Mouse (Mus musculus) forebrain, embryonic 16.5 days (tissue): ENCODE results near the gene Gm572. TPM values are rescaled to one million over a fixed set of nuclear protein-coding genes. Genes with fewer than 3 reads are reported as not detected.

ENCODE experiments used
- ATAC-seq: fragments of 200-750 bp; cut with Nextera tagmentation; 2 replicates; pipeline ENCODE4 v1.8.0; 2017; ENCODE audit warnings: mild to moderate bottlenecking, moderate library complexity
- H3K27ac ChIP-seq: fragments of 300-500 bp; sonication (generic); 2 replicates; pipeline ENCODE4 v1.5.1; 2014; ENCODE audit warnings: low read length, control low read depth
- H3K27me3 ChIP-seq: fragments of 300-500 bp; sonication (generic); replicated peaks from 2 replicates; pipeline ENCODE4 v1.6.1; 2014; ENCODE audit warnings: low read length; ENCODE audit not compliant: control insufficient read depth, insufficient read depth
- H3K36me3 ChIP-seq: fragments of 300-500 bp; sonication (generic); 2 replicates; pipeline ENCODE4 v1.6.1; 2014; ENCODE audit not compliant: control insufficient read depth, insufficient read depth
- H3K4me1 ChIP-seq: fragments of 300-500 bp; sonication (generic); replicated peaks from 2 replicates; pipeline ENCODE4 v1.6.1; 2014; ENCODE audit warnings: low read length; ENCODE audit not compliant: control insufficient read depth, insufficient read depth
- H3K4me2 ChIP-seq: fragments of 300-500 bp; sonication (generic); 2 replicates; pipeline ENCODE4 v1.6.1; 2014; ENCODE audit warnings: mild to moderate bottlenecking, low read length, control low read depth
- H3K4me3 ChIP-seq: fragments of 300-500 bp; sonication (generic); replicated peaks from 2 replicates; pipeline ENCODE4 v1.5.1; 2014; ENCODE audit warnings: mild to moderate bottlenecking, low read length, control low read depth
- H3K9ac ChIP-seq: fragments of 300-500 bp; sonication (generic); replicated peaks from 2 replicates; pipeline ENCODE4 v1.6.1; 2014; ENCODE audit warnings: low read depth, low read length, control low read depth
- H3K9me3 ChIP-seq: fragments of 300-500 bp; sonication (generic); 2 replicates; pipeline ENCODE4 v1.6.1; 2016; ENCODE audit warnings: low read length; ENCODE audit not compliant: control insufficient read depth
- WGBS: fragments of 180-500 bp; shearing (Covaris S2); extraction: QIAGEN DNeasy Blood & Tissue Kit; methylation state at CpG from one replicate; pipeline ENCODE4 v1.1.7; 2014; 5-methylcytosine and 5-hydroxymethylcytosine counted together
- polyA plus RNA-seq: library from polyadenylated mRNA; unstranded; fragments of >200 nt; fragmentation: Nextera tagmentation; extraction: Ambion mirVana; gene quantifications from 2 replicates; pipeline ENCODE4 v1.2.1, GENCODE M21; 2015

Gene Gm572
- not detected in 2 replicates for polyA plus RNA-seq

DNA sequence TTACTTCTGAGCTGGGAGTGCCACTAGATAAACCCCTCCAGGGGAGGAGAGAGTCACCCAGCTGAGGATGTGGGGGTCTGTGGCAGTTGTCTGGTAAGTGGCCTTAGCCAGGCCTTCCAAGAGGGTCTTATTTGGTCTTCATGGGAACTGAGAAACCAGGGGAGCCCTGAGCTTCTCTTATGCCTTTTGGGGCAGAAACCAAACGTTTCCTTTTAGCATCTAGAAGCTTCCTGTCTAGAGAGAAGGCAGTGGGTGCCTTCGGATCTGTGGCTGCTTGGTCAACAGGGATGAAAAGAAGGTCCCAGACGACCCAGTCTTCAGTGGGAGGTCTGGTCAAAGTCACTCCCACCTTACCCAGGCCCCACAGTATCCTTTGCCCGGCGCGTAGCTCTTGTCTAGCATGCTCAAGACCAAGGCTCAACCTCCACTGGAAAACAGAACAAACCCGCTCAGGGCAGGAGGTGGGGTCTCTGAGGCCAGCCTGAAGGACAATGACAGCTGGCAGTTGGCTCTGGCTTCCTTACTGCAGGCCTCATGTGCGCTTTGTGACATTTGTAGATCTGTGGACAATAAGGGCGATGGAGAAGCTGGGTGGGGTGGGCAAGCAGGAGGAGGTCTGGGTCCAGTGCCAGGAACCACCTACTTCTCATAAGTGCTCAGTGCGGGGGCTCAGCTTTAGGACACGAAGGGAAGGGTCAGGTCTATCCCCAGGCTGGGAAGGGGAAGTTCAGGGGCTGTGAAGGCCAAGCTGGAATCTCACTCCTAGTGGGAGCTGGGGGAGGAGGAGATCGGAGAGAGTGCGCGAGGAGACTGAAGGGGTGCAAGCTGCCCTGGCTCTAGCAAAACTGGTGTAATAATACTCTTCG, at the start of gene Gm572:
Gene Gm572, plus strand, starts transcription at position 27 of the 866 bp plus-strand sequence.
- H3K36me3 ChIP-seq, result no peaks in the 10 kb centered on the region
- H3K9me3 ChIP-seq, result no peaks in the 10 kb centered on the region
- H3K4me3 ChIP-seq, result no peak within 1 kb of the TSS
- H3K4me1 ChIP-seq, result peaks cover 5% of the 10 kb centered on the region; the same call in 1 of the 2 replicates
- 67% methylated on average over 15 of the region's 15 CpGs for WGBS
- no peak within 1 kb of the TSS for H3K27ac ChIP-seq
- H3K9ac ChIP-seq, result no peak within 1 kb of the TSS
- H3K27me3 ChIP-seq, result no peaks in the 10 kb centered on the region
- ATAC-seq, result no peak
- H3K4me2 ChIP-seq, result peak within 1 kb of the TSS; percentile 4

DNA sequence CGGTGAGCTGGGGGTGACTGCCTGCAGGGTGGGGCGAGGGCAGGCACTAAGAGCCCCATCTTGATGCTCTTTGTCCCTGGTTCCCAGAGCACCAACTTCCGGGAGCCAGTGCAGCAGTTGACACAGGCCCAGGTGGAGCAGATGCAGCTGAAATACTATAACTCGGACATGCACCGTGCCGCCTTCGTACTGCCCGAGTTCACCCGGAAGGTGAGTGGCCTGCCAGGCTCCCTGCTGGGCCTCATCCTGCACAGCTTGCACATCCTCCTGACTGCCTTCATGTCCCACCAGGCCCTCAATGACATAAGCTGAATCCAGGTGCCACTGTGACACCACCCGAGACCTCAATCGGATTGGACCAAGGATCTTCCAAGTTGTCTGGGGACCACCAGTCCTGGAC, 49.1 kb upstream of the Gm572 start:
- Histone ChIP-seq H3K4me1 (peaks cover 23% of the 10 kb centered on the region), H3K27ac (no peak overlapping the region), H3K9me3 (no peaks in the 10 kb centered on the region), H3K9ac (no peak overlapping the region), H3K4me2 (no peak overlapping the region), H3K27me3 (no peaks in the 10 kb centered on the region), H3K36me3 (peaks cover 11% of the 10 kb centered on the region), H3K4me3 (no peak overlapping the region)
- no peak for ATAC-seq
- WGBS, result 95% methylated on average over 11 of the region's 11 CpGs

DNA sequence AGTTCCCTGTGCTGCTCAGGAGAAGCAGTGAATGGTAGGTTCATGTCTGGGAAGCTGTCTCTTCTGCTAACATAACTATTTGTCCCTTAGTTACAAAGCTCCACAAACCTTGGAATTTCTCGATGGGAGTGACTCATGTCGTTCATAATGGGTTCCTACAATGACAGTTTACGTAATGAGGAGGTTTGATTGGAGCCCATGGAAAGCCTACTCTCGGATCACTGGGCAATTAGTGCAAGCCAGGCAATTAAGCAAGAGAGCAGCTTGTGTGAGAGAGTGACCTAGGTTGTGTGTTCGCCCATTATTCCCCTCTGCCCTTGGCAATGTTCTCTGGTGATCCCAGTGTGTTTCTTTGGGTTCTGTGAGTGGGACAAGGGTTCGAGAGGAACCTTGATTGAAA, 47.2 kb upstream of the Gm572 start:
- H3K4me2 ChIP-seq, result no peak overlapping the region
- no peak overlapping the region for H3K9ac ChIP-seq
- no peak overlapping the region for H3K27ac ChIP-seq
- WGBS, result 38% methylated on average over 6 of the region's 6 CpGs
- ATAC-seq, result no peak
- no peaks in the 10 kb centered on the region for H3K27me3 ChIP-seq
- no peaks in the 10 kb centered on the region for H3K9me3 ChIP-seq
- peaks cover 12% of the 10 kb centered on the region for H3K4me1 ChIP-seq
- H3K36me3 ChIP-seq, result peaks cover 11% of the 10 kb centered on the region
- no peak overlapping the region for H3K4me3 ChIP-seq

DNA sequence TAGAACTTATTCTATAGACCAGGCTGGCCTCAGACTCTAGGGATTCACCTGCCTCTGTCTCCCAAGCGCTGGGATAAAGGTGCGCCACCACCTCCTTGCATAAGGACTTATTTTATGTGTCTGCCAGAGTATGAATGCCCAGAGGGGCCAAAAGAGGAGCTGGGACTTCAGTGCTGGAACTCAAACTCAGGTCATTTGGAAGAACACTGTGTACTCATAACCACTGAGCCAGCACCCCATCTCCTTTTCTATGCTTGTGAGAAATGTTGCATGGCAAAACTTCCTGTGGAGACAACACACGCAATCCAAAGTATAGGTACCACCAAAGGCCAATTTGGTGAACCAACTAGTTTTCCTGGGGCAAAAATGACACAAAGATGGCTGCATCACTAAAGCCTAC, 46.4 kb upstream of the Gm572 start:
- Histone ChIP-seq H3K27me3 (no peaks in the 10 kb centered on the region), H3K4me2 (no peak overlapping the region), H3K27ac (no peak overlapping the region), H3K9ac (no peak overlapping the region), H3K4me3 (no peak overlapping the region), H3K4me1 (peaks cover 12% of the 10 kb centered on the region), H3K36me3 (peaks cover 11% of the 10 kb centered on the region), H3K9me3 (no peaks in the 10 kb centered on the region)
- WGBS, result 100% methylated on average over 3 of the region's 3 CpGs
- ATAC-seq, result no peak

DNA sequence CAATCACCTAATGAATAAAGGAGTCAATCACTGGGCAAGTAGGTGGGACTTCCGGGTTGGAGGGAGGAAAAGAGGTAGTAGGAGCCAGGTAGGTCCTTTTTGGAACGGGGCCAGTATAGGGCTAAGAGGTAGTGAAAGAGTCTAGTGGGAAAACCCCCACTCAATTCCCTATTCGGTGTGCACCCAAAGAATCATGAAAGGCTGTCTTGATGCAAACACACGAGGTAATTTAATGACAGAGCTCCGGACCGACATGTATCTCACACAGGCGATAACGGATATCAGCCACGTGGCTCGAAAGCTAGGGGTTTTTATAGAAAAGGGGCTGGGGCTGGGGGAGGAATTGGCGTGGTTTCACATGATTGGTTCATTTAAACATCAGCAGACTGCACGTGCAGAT, 44.3 kb upstream of the Gm572 start:
- no peak overlapping the region for H3K4me3 ChIP-seq
- WGBS, result 97% methylated on average over 12 of the region's 12 CpGs
- no peaks in the 10 kb centered on the region for H3K27me3 ChIP-seq
- H3K4me1 ChIP-seq, result no peaks in the 10 kb centered on the region
- H3K9ac ChIP-seq, result no peak overlapping the region
- H3K36me3 ChIP-seq, result peaks cover 11% of the 10 kb centered on the region
- no peaks in the 10 kb centered on the region for H3K9me3 ChIP-seq
- no peak overlapping the region for H3K4me2 ChIP-seq
- no peak for ATAC-seq
- H3K27ac ChIP-seq, result no peak overlapping the region

DNA sequence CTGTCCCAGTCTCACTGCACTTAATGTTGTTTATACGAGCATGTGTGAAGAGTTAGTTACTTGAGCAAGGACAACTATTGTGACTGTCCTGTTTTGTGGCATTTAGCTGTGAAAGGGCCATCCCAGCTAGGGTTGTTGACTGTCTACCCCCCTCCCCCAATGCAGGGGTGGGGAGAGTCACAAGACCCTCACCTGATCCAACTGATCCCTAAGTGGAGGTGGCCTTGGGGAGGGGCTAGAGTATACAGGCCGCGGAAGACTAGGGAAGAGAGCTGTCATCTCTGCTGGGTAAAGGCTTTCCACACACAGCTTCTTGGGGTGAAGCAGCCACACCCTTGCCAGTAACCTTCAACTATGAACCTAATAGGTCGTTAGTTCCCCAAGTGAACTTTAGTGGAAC, 42.8 kb upstream of the Gm572 start:
- no peak for ATAC-seq
- Histone ChIP-seq H3K27me3 (no peaks in the 10 kb centered on the region), H3K4me2 (no peak overlapping the region), H3K9ac (no peak overlapping the region), H3K9me3 (no peaks in the 10 kb centered on the region), H3K27ac (no peak overlapping the region), H3K4me3 (no peak overlapping the region), H3K36me3 (peaks cover 2% of the 10 kb centered on the region), H3K4me1 (no peaks in the 10 kb centered on the region)
- WGBS, result 93% methylated on average over 4 of the region's 4 CpGs

DNA sequence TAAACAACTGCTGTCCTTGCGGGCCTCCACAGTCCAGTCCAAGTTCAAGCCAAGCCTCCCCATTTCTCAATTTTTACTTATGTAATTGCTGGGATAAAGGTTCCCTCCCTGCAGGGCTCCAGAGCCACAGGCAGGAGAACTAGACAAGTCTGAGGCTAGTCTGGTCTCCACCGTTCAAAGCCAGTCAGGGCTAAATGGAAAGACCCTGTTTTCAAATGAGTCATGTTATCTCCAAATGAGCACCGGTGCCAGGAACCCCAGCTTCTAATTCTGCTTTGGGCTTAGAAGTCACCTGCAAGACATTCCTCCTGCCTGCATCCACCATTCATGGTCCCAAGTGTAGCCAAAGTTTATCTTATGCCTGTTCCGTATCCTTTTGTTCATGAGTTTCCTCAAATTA, 41.2 kb upstream of the Gm572 start:
- ATAC-seq, result no peak
- WGBS, result 81% methylated on average over 4 of the region's 4 CpGs
- no peaks in the 10 kb centered on the region for H3K4me1 ChIP-seq
- H3K4me2 ChIP-seq, result no peak overlapping the region
- no peak overlapping the region for H3K9ac ChIP-seq
- no peaks in the 10 kb centered on the region for H3K27me3 ChIP-seq
- H3K36me3 ChIP-seq, result no peaks in the 10 kb centered on the region; the same call in 1 of the 2 replicates
- no peak overlapping the region for H3K4me3 ChIP-seq
- H3K27ac ChIP-seq, result no peak overlapping the region
- H3K9me3 ChIP-seq, result no peaks in the 10 kb centered on the region

DNA sequence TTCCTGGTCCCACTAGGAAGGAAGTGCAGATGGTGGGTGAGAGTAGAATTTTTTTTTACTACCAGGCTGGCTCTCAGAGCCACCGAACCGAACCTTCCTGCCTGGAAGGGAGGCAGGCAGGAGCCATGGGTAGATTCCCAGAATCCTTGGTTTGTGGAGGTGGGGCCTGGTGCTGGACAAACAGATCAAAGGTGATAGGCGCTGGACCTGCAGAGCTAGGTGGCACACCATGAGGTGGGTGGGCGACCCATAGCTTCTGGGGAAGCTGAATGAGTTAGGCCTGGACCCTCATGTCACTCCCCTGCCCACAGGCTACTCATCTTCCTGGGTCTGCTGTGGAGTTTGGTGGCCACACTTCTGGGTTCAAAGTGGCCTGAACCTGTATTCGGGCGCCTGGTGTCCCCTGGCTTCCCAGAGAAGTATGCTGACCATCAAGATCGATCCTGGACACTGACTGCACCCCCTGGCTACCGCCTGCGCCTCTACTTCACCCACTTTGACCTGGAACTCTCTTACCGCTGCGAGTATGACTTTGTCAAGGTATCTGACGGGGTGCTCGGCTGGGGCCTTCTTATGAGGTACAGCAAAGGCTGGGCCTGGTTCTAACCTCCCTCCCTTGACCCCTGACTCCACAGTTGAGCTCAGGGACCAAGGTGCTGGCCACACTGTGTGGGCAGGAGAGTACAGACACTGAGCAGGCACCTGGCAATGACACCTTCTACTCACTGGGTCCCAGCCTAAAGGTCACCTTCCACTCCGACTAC, 40.6 kb upstream of the Gm572 start, which contains the start of gene Masp2:
Gene Masp2, plus strand, starts transcription at position 198 of the 764 bp plus-strand sequence.
- ATAC-seq, result no peak
- H3K27ac ChIP-seq, result no peak within 1 kb of the TSS
- H3K4me2 ChIP-seq, result no peak within 1 kb of the TSS
- H3K9me3 ChIP-seq, result no peaks in the 10 kb centered on the region
- no peak within 1 kb of the TSS for H3K9ac ChIP-seq
- no peaks in the 10 kb centered on the region for H3K27me3 ChIP-seq
- no peaks in the 10 kb centered on the region for H3K36me3 ChIP-seq
- no peak within 1 kb of the TSS for H3K4me3 ChIP-seq
- WGBS, result 94% methylated on average over 14 of the region's 14 CpGs
- H3K4me1 ChIP-seq, result no peaks in the 10 kb centered on the region

DNA sequence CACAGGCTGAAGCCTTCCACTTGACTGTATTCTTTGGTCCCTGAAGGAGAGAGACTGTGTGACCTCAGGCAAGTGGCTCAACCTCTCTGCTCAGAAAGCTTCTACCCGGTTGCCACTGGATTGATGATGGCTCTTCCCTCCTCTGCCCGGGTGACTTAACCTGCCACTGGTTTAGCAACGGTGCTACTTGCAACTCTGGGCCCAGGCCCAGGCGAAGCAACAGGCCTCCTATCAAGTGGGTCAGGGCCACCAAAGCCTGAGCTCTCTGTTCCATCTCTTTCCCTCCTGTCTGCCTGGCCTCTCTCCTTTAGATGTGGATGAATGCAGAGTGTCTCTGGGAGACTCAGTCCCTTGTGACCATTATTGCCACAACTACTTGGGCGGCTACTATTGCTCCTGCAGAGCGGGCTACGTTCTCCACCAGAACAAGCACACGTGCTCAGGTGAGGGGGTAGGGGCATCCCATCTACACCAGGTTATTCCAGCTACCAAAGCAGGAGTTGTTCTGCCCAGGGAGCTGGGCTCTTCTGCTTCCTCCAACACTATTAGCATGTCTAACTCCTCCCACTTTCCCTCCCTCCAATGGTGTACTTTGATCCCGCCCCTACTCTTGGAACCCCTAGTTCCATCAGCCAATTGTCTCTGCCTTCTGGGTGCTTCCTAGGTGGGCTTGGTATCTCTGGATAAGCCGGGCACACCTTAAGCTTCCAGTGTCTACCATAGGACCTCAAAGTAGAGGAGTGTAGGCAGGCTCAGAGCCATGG, 39.6 kb upstream of the Gm572 start:
- H3K36me3 ChIP-seq, result no peaks in the 10 kb centered on the region
- ATAC-seq, result no peak
- no peaks in the 10 kb centered on the region for H3K9me3 ChIP-seq
- no peak overlapping the region for H3K27ac ChIP-seq
- no peaks in the 10 kb centered on the region for H3K4me1 ChIP-seq
- H3K9ac ChIP-seq, result no peak overlapping the region
- no peak overlapping the region for H3K4me2 ChIP-seq
- H3K4me3 ChIP-seq, result no peak overlapping the region
- H3K27me3 ChIP-seq, result no peaks in the 10 kb centered on the region
- 76% methylated on average over 10 of the region's 10 CpGs for WGBS
